Comparison of ENCODE assay signal across 40 mouse cellular contexts in genomic region chr2:170631375-170631774, GRCm38 (mm10). TPM values are rescaled to one million over a fixed set of nuclear protein-coding genes. Genes with fewer than 3 reads are reported as not detected.
A peak's percentile ranks its signal among the peaks of the same experiment; 100 is the strongest.
DNase-seq lines count a peak whose midpoint lies in the region; ATAC-seq and TF ChIP-seq lines count a peak whose summit lies in the region.
"Had no signal": no experiment of that assay in that cellular context is flagged by ENCODE, and none has a peak within 500 bp of the region (broad histone marks: within the 10 kb centered on the region; RNA-seq: fewer than 3 reads in every experiment).

No protein-coding gene starts in this region.

- H3K9ac ChIP-seq in lung, embryonic 14.5 days: no peak overlapping the region
- no peak overlapping the region for H3K9ac ChIP-seq in MEL (ENCODE audit: control insufficient read depth, low read depth, low read length, poor library complexity, severe bottlenecking)
- H3K9ac ChIP-seq: heart, embryonic 15.5 days; kidney, embryonic 15.5 days; limb, embryonic 15.5 days; neural tube, embryonic 12.5 days had no signal

- no peak overlapping the region for H3K4me2 ChIP-seq in lung, embryonic 14.5 days
- H3K4me2 ChIP-seq: heart, embryonic 15.5 days; kidney, embryonic 15.5 days; limb, embryonic 15.5 days; neural tube, embryonic 12.5 days had no signal

- no peak overlapping the region for H3K4me3 ChIP-seq in kidney, adult 2 months (ENCODE audit: insufficient read depth, low read depth, low read length)
- H3K4me3 ChIP-seq in lung, embryonic 14.5 days (ENCODE audit: low read depth, low read length): no peak overlapping the region
- H3K4me3 ChIP-seq in MEL (ENCODE audit: control insufficient read depth in 1 of 2, insufficient read depth in 1 of 2, low read depth in 2 of 2, low read length in 2 of 2): no peak overlapping the region
- H3K4me3 ChIP-seq: heart, embryonic 10.5 days; heart, embryonic 15.5 days; kidney, embryonic 15.5 days; limb, embryonic 10.5 days; limb, embryonic 15.5 days; midbrain, embryonic 10.5 days; myocyte; neural tube, embryonic 12.5 days had no signal

- H3K27me3 ChIP-seq in kidney, adult 2 months (replicated peaks; ENCODE audit: control insufficient read depth, insufficient read depth, low read length): no peaks in the 10 kb centered on the region
- H3K27me3 ChIP-seq in lung, embryonic 14.5 days (ENCODE audit: insufficient read depth, low read length): no peaks in the 10 kb centered on the region
- H3K27me3 ChIP-seq in MEL (ENCODE audit: control insufficient read depth in 1 of 2, insufficient read depth in 2 of 2, low read length in 2 of 2): no peaks in the 10 kb centered on the region
- H3K27me3 ChIP-seq: heart, embryonic 15.5 days; kidney, embryonic 15.5 days; limb, embryonic 15.5 days; neural tube, embryonic 12.5 days had no signal

- H3K27ac ChIP-seq in kidney, adult 2 months (ENCODE audit: insufficient read depth, low read depth, low read length): no peak overlapping the region
- no peak overlapping the region for H3K27ac ChIP-seq in lung, embryonic 14.5 days (ENCODE audit: low read depth)
- H3K27ac ChIP-seq in MEL (ENCODE audit: control insufficient read depth, low read depth, low read length): no peak overlapping the region
- H3K27ac ChIP-seq: heart, embryonic 10.5 days; heart, embryonic 15.5 days; kidney, embryonic 15.5 days; limb, embryonic 10.5 days; limb, embryonic 15.5 days; midbrain, embryonic 10.5 days; neural tube, embryonic 12.5 days had no signal

- no peaks in the 10 kb centered on the region; the same call in 1 of the 2 replicates for H3K9me3 ChIP-seq in lung, embryonic 14.5 days (ENCODE audit: low read depth, low read length)
- H3K9me3 ChIP-seq in MEL (replicated peaks; ENCODE audit: insufficient read depth, low read length): no peaks in the 10 kb centered on the region
- H3K9me3 ChIP-seq: heart, embryonic 10.5 days; heart, embryonic 15.5 days; kidney, embryonic 15.5 days; limb, embryonic 10.5 days; limb, embryonic 15.5 days; midbrain, embryonic 10.5 days; neural tube, embryonic 12.5 days had no signal

- 95% methylated on average over 1 of the region's 1 CpGs for WGBS in kidney, adult 2 months
- WGBS in lung, embryonic 14.5 days: 88% methylated on average over 1 of the region's 1 CpGs

- TF ChIP-seq RAD21 in MEL (IDR thresholded peaks at IDR 0.05; ENCODE audit: low read depth, low read length): no peak

- DNase-seq in kidney, adult 2 months: no peak
- no peak for DNase-seq in kidney, adult 11 months
- no peak for DNase-seq in lung, embryonic 14.5 days
- DNase-seq in lung, postnatal 4 days: no peak
- DNase-seq in MEL (ENCODE audit: low read depth, low spot score): no peak
- DNase-seq in brain, embryonic 14.5 days (ENCODE audit: low read depth): no peak
- no peak for DNase-seq in spleen, postnatal 14 days (ENCODE audit: low spot score in 2 of 2)
- DNase-seq: adrenal gland, postnatal 10 days; B cell, adult 2 months; cerebellum, adult 11 months; cerebellum, adult 9-10 months; cerebellum, postnatal 36 days; gastrocnemius, postnatal 10 days; kidney, postnatal 25 days; lung, postnatal 14 days; thymus, postnatal 14 days had no signal

- TF ChIP-seq EP300 in MEL (IDR thresholded peaks at IDR 0.05; ENCODE audit: low read depth in 1 of 2, low read length in 2 of 2): no peak

- H3K4me1 ChIP-seq in kidney, adult 2 months (ENCODE audit: control insufficient read depth, insufficient read depth, low read length): no peaks in the 10 kb centered on the region
- H3K4me1 ChIP-seq in lung, embryonic 14.5 days (ENCODE audit: insufficient read depth): no peaks in the 10 kb centered on the region
- H3K4me1 ChIP-seq in MEL (ENCODE audit: control insufficient read depth in 1 of 2, insufficient read depth in 2 of 2, low read length in 2 of 2): no peaks in the 10 kb centered on the region
- H3K4me1 ChIP-seq: heart, embryonic 10.5 days; kidney, embryonic 15.5 days; midbrain, embryonic 10.5 days had no signal

- TF ChIP-seq POLR2A in kidney, adult 2 months (IDR thresholded peaks at IDR 0.05; ENCODE audit: low read depth, low read length): no peak
- no peak for TF ChIP-seq POLR2A in MEL (IDR thresholded peaks at IDR 0.05; ENCODE audit: control insufficient read depth in 1 of 2, insufficient read depth in 1 of 2, low read depth in 1 of 2, low read length in 2 of 2, poor library complexity in 1 of 2)
- no peak for TF ChIP-seq POLR2A in brain, embryonic 14.5 days (IDR thresholded peaks at IDR 0.05; ENCODE audit: borderline replicate concordance, extremely low read depth, insufficient read depth, insufficient read length, poor library complexity, severe bottlenecking)

- TF ChIP-seq CTCF in kidney, adult 2 months (conservative IDR thresholded peaks at IDR 0.05; ENCODE audit: insufficient read depth, insufficient read length, low read depth, low read length): 0 out of 2 replicates have a peak, but pooled peaks have one; percentile 7
- TF ChIP-seq CTCF in lung, embryonic 14.5 days (IDR thresholded peaks at IDR 0.05; ENCODE audit: low read depth): peak; percentile 47
- TF ChIP-seq CTCF in MEL (IDR thresholded peaks at IDR 0.05 in 2 of 3, conservative IDR thresholded peaks at IDR 0.05 in 1 of 3; ENCODE audit: control insufficient read depth in 1 of 3, insufficient read depth in 1 of 3, low read depth in 2 of 3, low read length in 3 of 3, poor library complexity in 1 of 3, severe bottlenecking in 1 of 3): peak; percentile 11 to 21 (median 17); a peak in 2 of 6 replicates
- TF ChIP-seq CTCF in brain, embryonic 14.5 days (IDR thresholded peaks at IDR 0.05; ENCODE audit: borderline replicate concordance, extremely low read depth, insufficient read depth, insufficient read length): peak; percentile 37; the same call in 1 of the 2 replicates

- H3K79me2 ChIP-seq in MEL (ENCODE audit: control insufficient read depth, insufficient read depth, low read length, poor library complexity): no peaks in the 10 kb centered on the region

- ATAC-seq in lung, embryonic 14.5 days (ENCODE audit: insufficient read depth): no peak
- ATAC-seq: forebrain, embryonic 14.5 days; intestine, postnatal 0 days; midbrain, embryonic 16.5 days had no signal

- no peaks in the 10 kb centered on the region for H3K36me3 ChIP-seq in kidney, adult 2 months (ENCODE audit: control insufficient read depth, insufficient read depth, low read length)
- no peaks in the 10 kb centered on the region for H3K36me3 ChIP-seq in lung, embryonic 14.5 days (ENCODE audit: insufficient read depth)
- H3K36me3 ChIP-seq in MEL (ENCODE audit: control insufficient read depth in 1 of 2, insufficient read depth in 2 of 2, low read length in 2 of 2): no peaks in the 10 kb centered on the region
- H3K36me3 ChIP-seq: heart, embryonic 10.5 days; heart, embryonic 15.5 days; kidney, embryonic 15.5 days; limb, embryonic 10.5 days; limb, embryonic 15.5 days; midbrain, embryonic 10.5 days; neural tube, embryonic 12.5 days had no signal

TF ChIP-seq in MEL, 35 proteins besides CTCF, POLR2A, EP300 and RAD21:
- TF ChIP-seq SMC3 (IDR thresholded peaks at IDR 0.05; ENCODE audit: low read depth, low read length) (no peak), ZNF384 (IDR thresholded peaks at IDR 0.05; ENCODE audit: low read depth, low read length) (no peak), MAZ (IDR thresholded peaks at IDR 0.05; ENCODE audit: low read depth, low read length) (no peak), CHD2 (IDR thresholded peaks at IDR 0.05; ENCODE audit: low read length) (no peak), ZMIZ1 (IDR thresholded peaks at IDR 0.05; ENCODE audit: low read depth, low read length) (no peak), POLR2AphosphoS2 (IDR thresholded peaks at IDR 0.05; ENCODE audit: low read length) (no peak), ZKSCAN1 (IDR thresholded peaks at IDR 0.05; ENCODE audit: low read depth, low read length) (no peak), MXI1 (IDR thresholded peaks at IDR 0.05; ENCODE audit: low read depth, low read length) (no peak), MYC (IDR thresholded peaks at IDR 0.05; ENCODE audit: low read depth, low read length) (no peak), ELF1 (IDR thresholded peaks at IDR 0.05; ENCODE audit: low read depth, low read length) (no peak), POLR2AphosphoS5 (IDR thresholded peaks at IDR 0.05; ENCODE audit: borderline replicate concordance, low read depth, low read length) (no peak), GATA1 (IDR thresholded peaks at IDR 0.05; ENCODE audit: low read depth, low read length) (no peak), JUND (IDR thresholded peaks at IDR 0.05; ENCODE audit: low read depth, low read length) (no peak), USF1 (IDR thresholded peaks at IDR 0.05; ENCODE audit: low read depth, low read length) (no peak)

RNA-seq across cellular contexts. Expression of gene 4930470P17Rik, which starts 29.6 kb away (rescaled TPM):
- not detected in 2 replicates for polyA plus RNA-seq in kidney, adult 2 months (2012; rRNA removed)
- not detected in 2 replicates for polyA plus RNA-seq in lung, embryonic 14.5 days (2014; fragmentation: Nextera tagmentation; extraction: Ambion mirVana)
- not detected in 2 replicates for total RNA-seq in MEL (2012; rRNA removed)
- not detected for polyA plus RNA-seq in MEL (2012; ENCODE audit: insufficient read depth in 1 of 2, insufficient read length in 2 of 2, low read depth in 1 of 2, low replicate concordance in 2 of 2, missing spikeins in 1 of 2)
- polyA plus RNA-seq in brain, embryonic 14.5 days (2012; rRNA removed): not detected in 2 replicates
- total RNA-seq: adrenal gland, postnatal 10 days; ES-E14; gastrocnemius, postnatal 10 days; heart, postnatal 25 days; layer of hippocampus, adult 18-20 months; layer of hippocampus, postnatal 25 days; left cerebral cortex, postnatal 10 days; megakaryocyte progenitor cell, adult 5-6 weeks had no signal
- polyA plus RNA-seq: embryonic facial prominence, embryonic 11.5 days; forebrain, embryonic 14.5 days; frontal cortex, adult 2 months; gonadal fat pad, adult 2 months; heart, embryonic 10.5 days; heart, embryonic 15.5 days; hindbrain, embryonic 11.5 days; intestine, postnatal 0 days; kidney, embryonic 15.5 days; limb, embryonic 10.5 days; limb, embryonic 15.5 days; liver, embryonic 16.5 days; midbrain, embryonic 10.5 days; midbrain, embryonic 16.5 days; myocyte; neural tube, embryonic 12.5 days; spleen, adult 2 months; urinary bladder, adult 2 months had no signal
